Mouse (Mus musculus) lung, adult 2 months (tissue): ENCODE results near the gene Dgki.

Experiments used
- CTCF ChIP-seq: fragments of 200-500 bp; IDR thresholded peaks from 2 replicates; pipeline ENCODE4 v1.5.1; 2011; ENCODE audit warnings: mild to moderate bottlenecking, low read length, control low read depth; ENCODE audit not compliant: insufficient read depth
- POLR2A ChIP-seq: fragments of 200-500 bp; IDR thresholded peaks from 2 replicates; pipeline ENCODE4 v1.6.1; 2011; ENCODE audit warnings: low read depth, mild to moderate bottlenecking, control low read depth, low read length, borderline replicate concordance; ENCODE audit errors: extremely low read depth

GRCm38 (mm10) chr6:37030986-37031385, 269.0 kb downstream of the Dgki start:
- TF ChIP-seq CTCF, result no peak
- no peak for TF ChIP-seq POLR2A
